Mouse (Mus musculus) gastrocnemius, adult 18-20 months (tissue): ENCODE data around the gene Dnaaf5. TPM values are rescaled to one million over a fixed set of nuclear protein-coding genes. Genes with fewer than 3 reads are reported as not detected.

Experiments used
- DNase-seq: peaks from one replicate; pipeline ENCODE4 v3.0.0; 2021; ENCODE audit warnings: low spot score
- total RNA-seq, 2 experiments: library from RNA; stranded (reverse); gene quantifications; 2 replicates each; pipeline ENCODE4 v1.2.3; 2021

Gene Dnaaf5
- total RNA-seq, 2 experiments from 2014 or later = 16.3 to 18.5 TPM

- no peak for DNase-seq
Observed at GRCm38 (mm10) chr5:139138926-139139472, 11.0 kb upstream of the Dnaaf5 start.

- DNase-seq = no peak
Observed at GRCm38 (mm10) chr5:139140589-139140988, 9.4 kb upstream of the Dnaaf5 start.

- no peak for DNase-seq
Observed at GRCm38 (mm10) chr5:139141326-139141725, 8.7 kb upstream of the Dnaaf5 start.

GRCm38 (mm10) chr5:139143890-139144289, 6.1 kb upstream of the Dnaaf5 start:
- DNase-seq = no peak

DNA sequence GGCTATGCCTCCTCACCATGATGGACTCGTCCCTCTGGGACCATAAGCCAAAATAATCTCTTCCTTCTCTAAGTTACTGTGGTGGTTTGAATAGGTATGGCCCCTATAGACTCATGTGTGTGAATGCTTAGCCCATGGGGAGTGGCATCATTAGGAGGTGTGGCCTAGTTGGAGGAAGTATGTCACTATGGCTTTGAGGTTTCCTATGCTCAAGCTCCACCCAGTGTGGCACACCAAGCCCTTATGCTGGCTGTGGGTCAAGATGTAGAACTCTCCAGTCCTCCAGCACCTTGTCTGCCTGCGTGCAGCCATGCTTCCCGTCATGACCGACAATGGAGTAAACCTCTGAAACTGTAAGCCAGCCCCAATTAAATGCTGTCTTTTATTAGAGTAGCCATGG, 4.3 kb upstream of the Dnaaf5 start:
- DNase-seq = no peak

GRCm38 (mm10) chr5:139146476-139147075, 3.4 kb upstream of the Dnaaf5 start:
- no peak for DNase-seq

DNA sequence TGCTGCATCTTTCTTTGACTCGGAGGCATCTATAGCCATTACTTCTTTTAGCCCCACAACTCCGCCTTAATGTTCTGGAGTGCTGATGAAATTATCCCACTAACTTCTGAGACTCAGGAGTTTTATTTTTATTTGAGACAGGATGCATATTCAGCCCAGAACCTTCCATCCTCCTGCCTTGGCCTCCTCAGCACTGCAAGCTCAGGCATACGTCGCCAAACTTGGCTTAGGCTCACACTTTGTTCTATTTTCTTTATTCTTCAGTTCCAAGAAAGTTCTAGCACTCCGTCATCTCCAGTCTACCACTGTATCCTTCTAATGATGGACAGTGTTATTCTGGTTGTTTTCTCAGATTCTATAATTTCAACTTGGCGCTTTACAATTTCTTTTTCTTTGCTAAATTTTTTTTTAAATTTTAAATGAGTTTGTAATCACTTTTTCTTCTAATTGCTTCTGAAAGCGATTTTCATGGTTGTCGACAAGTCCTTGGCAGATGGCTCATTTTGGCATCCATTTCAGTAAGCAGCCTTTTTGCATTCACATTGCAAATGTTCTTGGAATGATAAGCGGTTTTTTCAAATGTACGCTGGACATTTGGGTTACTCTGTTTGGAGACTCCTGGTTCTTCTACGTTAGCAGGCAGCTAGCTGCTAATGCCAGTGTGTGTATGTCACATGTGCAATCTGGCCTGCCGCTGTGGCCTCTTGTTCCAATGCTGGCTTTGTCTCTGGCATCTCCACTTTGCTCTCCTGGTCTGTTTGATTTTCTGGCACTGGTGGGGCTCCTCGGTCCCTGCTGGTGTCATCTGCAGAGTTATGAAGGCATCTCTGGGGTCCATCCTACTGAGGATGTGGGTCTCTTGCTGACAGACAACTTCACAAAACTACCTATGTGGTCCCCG, 2.6 kb upstream of the Dnaaf5 start:
- no peak for DNase-seq

DNA sequence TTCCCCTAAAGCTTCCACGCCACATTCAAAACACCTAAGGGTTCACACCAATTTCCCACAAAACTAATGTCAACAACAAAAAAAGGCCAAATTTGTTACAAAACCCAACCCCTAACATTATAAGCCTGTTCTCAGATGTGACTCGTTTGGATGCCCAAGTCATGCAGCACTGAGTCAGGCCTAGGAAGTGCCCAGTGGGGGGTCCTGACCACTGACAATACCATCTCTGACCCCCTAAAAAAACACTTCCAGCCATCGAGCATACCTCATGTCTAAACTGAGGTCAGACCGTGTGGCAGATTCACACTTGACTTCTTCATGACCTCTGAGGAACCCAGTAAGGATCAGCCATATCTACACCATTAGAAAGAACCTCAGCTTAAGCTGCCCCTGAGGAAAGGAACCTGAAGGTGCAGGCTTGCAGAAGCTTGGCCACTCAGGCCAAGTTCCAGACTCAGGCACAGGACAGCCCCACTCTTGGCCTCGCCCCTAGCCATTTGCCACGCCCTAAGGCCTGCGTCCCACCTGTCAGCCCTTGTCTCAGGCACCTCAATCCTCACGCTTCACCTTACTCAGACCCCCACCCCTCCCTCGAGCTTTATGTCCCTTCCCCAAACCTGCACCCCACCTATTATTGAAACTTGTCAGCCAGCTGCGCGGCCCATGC, 884 bp upstream of the Dnaaf5 start:
- no peak for DNase-seq

DNA sequence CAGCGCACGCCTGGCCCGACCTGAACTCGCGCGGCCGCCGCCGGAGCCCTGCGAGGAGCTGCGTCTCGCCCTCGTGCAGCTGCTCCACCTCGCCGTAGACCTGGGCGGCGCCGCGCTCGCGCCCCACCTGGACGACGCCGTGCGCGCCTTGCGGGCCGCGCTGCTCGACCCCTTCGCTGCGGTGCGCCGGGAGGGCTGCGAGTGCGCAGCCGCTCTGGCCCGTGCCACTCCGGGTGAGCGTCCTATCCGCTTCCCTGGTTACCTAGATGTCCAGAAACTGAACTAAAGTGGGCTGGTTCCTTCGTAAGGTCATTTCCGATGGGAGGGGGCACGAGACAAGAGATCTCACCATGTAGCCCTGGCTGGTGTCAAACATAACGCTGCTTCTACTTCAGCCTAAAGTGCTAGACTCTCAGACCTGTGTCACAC, 594 bp downstream of the Dnaaf5 start:
- DNase-seq = no peak

- no peak for DNase-seq
Observed at GRCm38 (mm10) chr5:139160899-139161298, 10.9 kb downstream of the Dnaaf5 start.

DNA sequence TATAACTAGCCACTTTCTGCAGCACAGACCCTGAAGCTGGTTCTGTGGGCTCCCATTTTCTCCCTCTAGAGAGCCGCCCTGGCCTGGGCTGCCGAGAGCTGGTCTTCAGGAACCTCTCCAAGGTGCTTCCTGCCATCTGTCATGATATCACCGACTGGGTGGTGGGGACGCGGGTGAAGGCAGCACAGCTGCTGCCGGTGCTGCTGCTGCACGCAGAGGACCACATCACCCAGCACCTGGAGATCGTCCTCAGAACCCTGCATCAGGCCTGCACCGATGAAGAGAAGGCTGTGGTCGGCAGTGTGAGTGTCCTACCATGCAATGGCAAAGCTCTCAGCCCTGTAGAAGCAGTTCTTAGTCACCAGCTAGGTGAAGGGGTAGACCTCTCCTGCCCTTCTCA, 11.6 kb downstream of the Dnaaf5 start:
- no peak for DNase-seq

GRCm38 (mm10) chr5:139166781-139167361, 16.8 kb downstream of the Dnaaf5 start:
- DNase-seq = no peak

- no peak for DNase-seq
Observed at GRCm38 (mm10) chr5:139167548-139167947, 17.5 kb downstream of the Dnaaf5 start.

- no peak for DNase-seq
Observed at GRCm38 (mm10) chr5:139171929-139172328, 21.9 kb downstream of the Dnaaf5 start.

GRCm38 (mm10) chr5:139174141-139174540, 24.1 kb downstream of the Dnaaf5 start:
- DNase-seq = no peak

DNA sequence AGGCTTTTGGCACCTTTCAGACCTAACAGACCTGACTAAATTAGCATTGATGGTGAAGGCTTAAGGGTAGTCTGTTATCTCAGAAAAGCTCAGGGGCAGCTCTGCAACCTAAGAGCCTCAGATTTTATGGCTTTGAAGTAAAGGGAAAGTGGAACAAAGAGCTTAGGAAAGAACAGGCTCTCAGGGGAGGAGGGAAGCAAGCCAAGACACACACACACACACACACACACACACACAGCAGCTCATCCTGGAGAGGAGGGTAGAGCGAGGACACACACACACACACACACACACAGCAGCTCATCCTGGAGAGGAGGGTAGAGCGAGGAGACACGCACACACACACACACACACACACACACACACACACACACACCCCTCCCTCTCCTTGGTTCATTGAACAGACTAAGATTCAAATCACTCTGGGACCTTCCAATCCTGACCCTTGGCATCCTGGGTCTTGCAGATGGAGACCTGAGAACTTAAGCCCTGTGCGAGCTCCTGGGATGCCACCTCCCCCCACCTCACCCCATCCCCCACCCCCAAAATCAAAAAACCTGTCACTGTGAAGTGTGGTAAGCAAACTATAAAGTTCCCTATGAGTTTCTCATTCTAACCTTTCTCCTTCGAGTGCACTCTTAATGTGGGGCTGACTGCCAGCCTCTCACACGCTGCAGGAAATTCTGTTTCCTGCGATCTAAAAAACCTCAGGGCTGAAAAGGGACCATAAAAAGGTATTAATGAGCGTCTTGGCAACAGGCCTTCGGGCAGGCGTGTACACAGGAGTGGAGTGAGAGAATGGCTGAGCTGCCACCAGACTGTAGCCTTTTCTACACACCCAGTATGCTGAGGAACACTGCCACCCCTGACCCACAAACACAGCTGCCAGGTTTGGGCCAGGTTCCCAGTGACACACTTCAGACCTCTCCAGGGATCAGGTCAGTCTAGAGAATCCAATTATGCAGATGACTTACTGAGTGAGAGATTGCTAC, 24.8 kb downstream of the Dnaaf5 start:
- peak; percentile 41 for DNase-seq

DNA sequence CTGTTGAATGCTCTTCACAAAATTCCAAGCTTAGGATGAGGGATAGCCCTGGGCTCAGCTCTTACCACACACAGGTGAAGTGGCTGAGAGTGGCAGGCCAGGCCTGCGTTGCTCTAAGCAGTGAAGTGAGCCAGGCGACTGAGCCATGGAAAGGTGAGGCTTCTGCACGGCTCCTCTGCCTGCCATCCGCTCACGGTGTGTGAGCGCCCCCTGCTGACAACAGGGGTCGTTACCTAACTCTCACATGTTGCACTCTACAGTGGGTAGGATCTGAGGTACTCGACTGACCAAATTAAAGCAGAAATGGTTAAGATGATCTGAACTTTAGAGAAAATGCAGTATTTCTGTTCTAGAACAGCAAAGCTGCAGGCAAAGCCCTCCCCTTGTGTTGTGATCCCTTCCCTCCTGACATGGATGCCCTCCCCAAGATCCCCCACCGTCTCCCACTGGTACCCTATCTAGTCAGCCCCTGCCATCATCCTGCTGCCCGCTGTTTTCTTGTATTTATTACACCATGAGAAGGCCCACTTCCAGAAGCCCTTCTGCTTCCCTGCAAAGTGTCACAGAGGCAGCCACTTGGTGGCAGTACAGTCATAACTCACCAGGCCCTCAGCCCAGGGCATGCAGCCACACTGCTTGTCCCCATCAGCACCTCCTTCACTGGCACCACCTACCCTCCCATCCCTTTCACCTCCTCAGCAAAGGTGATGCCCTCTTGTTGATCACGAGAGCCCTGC, 29.0 kb downstream of the Dnaaf5 start:
- DNase-seq = peak; percentile 72

GRCm38 (mm10) chr5:139183131-139183530, 33.1 kb downstream of the Dnaaf5 start:
- DNase-seq = no peak

GRCm38 (mm10) chr5:139183601-139184000, 33.6 kb downstream of the Dnaaf5 start:
- DNase-seq = no peak

GRCm38 (mm10) chr5:139184897-139185296, 34.9 kb downstream of the Dnaaf5 start:
- DNase-seq = no peak
